Mouse (Mus musculus) spleen, embryonic (tissue): Measurements from ENCODE around the gene Lpin2.

Source experiments
- CTCF ChIA-PET: fragments of 350-600 bp; sonication (Branson Sonifier 250); formaldehyde crosslinking; loops from one replicate; lab custom pipeline; 2022; lab: Charles Lee

Lpin2 gene

DNA sequence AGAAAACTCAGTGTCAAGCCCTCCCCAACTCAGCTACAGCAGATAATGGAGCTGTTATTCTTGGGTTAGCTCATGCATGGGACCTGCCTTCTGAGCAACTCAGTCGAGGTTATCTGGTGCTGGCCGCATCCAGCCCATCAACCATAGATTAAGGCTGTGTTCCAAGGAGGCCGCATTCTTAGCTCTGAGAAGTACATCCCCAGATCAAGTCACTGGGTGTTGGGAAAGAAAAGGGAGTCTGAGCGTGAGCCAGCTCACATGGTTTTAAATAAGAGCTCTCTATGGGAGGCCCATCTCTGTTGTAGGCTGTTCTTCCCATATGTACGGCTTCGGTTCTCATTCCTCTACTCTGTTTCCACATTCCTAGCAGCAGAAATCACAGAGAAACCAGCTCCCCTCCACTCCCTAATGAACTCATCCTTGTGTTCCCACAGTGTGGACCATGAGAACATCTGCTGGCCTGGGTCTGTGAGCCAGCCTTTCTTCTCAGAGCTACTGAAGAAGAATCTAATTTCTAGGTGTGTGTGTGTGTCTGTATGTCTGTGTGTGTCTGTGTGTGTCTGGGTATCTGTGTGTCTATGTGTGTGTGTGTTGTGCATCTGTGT, 107.3 kb downstream of the Lpin2 start:
- CTCF ChIA-PET: no interaction called here

DNA sequence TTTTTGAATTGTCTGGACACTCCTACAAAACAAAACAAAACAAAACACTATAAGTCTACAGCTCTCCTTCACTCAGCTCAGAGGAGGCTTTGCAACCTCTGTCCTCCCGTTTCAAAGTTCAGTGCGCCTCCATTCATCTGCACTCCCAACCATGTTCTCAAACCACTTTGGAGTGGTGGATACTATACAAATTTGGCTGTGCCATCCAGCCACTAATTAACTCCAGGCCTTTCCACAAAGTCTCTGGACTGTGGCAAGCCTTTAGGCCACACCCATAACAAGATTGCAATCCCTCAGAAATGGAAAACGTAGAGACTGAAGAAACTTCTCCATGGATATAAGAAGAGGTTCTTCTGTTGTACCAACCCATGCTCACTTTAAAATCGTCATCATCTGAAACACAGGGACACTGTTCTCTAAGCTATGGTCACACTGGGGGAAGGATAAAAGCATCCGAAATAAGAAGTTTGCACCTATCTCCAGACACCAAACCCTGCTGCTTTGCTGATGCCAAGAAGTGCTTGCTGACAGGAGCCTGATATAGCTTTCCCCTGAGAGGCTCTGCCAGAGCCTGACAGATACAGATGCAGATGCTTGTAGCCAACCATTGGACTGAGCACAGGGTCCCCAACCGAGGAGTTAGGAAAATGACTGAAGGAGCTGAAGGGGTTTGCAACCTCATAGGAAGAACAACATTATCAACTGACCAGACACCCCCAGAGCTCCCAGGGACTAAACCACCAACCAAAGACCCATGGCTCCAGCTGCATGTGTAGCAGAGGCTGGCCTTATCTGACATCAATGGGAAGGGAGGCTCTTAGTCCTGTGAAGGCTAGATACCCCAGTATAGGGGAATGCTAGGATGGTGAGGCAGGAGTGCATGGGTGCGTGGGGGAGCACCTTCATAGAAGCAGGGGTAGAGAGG, 108.4 kb downstream of the Lpin2 start:
- CTCF ChIA-PET: no interaction called here

DNA sequence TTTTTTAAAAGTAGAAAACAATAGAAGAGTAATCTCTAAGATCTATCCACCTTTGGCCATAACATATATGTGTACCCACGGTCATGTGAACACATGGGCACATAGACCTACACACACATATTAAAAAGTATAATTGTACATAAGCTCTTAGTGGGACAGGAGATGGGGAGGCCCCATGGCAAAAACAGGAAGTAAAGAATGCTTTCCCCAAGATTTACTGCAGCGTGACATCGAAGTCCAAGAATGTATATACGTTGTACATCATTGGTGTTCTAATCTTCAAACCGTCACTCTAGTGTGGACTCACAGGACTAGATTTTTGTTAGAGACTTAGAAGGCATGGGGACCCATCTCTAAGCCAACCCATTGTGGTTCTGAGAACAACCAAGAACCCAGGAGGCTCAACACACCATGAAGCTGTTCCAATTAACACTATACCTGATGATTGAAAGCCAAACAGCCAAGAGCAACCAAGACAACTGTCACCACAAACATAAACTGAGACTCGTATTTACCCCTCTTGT, 109.6 kb downstream of the Lpin2 start:
- CTCF ChIA-PET: no interaction called here

DNA sequence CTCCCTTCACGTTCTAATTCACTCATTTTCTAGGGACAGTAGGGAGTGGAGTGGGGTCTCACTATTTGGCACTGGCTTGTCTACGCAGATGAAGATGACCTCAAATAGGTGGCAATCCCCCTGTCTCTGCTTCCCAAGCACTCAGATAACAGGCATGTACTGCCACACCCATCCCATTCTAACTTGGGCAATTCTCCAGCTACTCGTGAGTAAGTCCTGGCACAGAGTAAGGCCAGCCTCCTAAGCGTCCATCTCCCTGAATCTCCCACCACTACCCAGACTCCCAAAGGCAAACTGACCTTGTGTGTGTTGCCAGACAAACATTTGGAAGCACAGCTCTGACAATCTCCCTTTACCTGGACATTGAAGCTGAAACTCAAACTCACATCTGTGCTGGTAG, 110.5 kb downstream of the Lpin2 start:
- CTCF ChIA-PET: no interaction called here

DNA sequence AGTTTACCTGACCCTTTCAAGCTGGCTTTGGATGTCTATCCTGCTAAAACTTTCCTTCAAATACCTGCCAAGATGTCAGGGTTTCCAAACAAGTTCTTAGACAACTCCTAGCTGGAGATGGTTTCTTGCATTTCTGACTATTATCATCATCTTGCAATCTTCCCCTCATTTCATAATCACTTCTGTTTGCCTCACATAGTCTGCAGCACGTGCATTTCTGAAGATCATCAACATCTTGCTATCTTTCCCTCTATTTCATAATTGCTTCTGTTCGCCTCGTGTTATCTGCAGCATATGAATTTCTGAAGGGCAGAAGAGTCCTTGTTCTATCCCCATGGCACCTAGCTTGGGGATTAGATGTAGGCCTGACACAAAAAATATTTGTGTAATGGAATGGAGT, 112.2 kb downstream of the Lpin2 start:
- CTCF ChIA-PET: no interaction called here
